Mouse (Mus musculus) hindbrain, embryonic 10.5 days (tissue): ENCODE results near the gene Tmem235. TPM values are rescaled to one million over a fixed set of nuclear protein-coding genes. Genes with fewer than 3 reads are reported as not detected.

Source experiments
- polyA plus RNA-seq: library from polyadenylated mRNA; unstranded; fragments of >200 nt; fragmentation: Nextera tagmentation; extraction: Ambion mirVana; gene quantifications from 2 replicates; pipeline ENCODE4 v1.2.1, GENCODE M21; 2016

Tmem235 gene
- polyA plus RNA-seq, 1 experiment from 2014 or later, result not detected

Other genes starting within 250 kb of the Tmem235 start
- 11.1 and 14.4 TPM in 2 replicates for gene Tnrc6c, start 206.5 kb upstream of the Tmem235 start, polyA plus RNA-seq
- gene Tmc8, start 78.7 kb upstream of the Tmem235 start, polyA plus RNA-seq, result 1.5 TPM in 2 replicates
- 13.3 and 17.9 TPM in 2 replicates for gene Tmc6, start 78.6 kb upstream of the Tmem235 start, polyA plus RNA-seq
- gene 6030468B19Rik, start 63.1 kb upstream of the Tmem235 start, polyA plus RNA-seq, result 1.2 and 2.2 TPM in 2 replicates
- gene Gm20708, start 51.1 kb upstream of the Tmem235 start, polyA plus RNA-seq, result 0.30 and 0.31 TPM in 2 replicates
- gene Syngr2, start 51.1 kb upstream of the Tmem235 start, polyA plus RNA-seq, result 33.7 and 42.3 TPM in 2 replicates
- 3.8 and 4.0 TPM in 2 replicates for gene Afmid, start 34.8 kb upstream of the Tmem235 start, polyA plus RNA-seq
- gene Tk1, start 34.7 kb upstream of the Tmem235 start, polyA plus RNA-seq, result 106 and 132 TPM in 2 replicates
- gene Birc5, start 11.5 kb upstream of the Tmem235 start, polyA plus RNA-seq, result 338 and 392 TPM in 2 replicates
- 3.5 and 3.8 TPM in 2 replicates for gene Tha1, start 12.7 kb downstream of the Tmem235 start, polyA plus RNA-seq
- 12.5 and 14.2 TPM in 2 replicates for gene Socs3, start 109.3 kb downstream of the Tmem235 start, polyA plus RNA-seq
- gene Pgs1, start 125.5 kb downstream of the Tmem235 start, polyA plus RNA-seq, result 46.2 and 51.9 TPM in 2 replicates